Mouse (Mus musculus) C2C12 (cell line): Measurements from ENCODE around the gene Cdc42bpa.

Experiments
- CEBPB ChIP-seq: IDR thresholded peaks from one replicate; pipeline ENCODE4 v1.6.1; 2011; ENCODE audit warnings: low read depth, mild to moderate bottlenecking, control low read depth, moderate library complexity
- CTCF ChIP-seq: IDR thresholded peaks from one replicate; pipeline ENCODE4 v1.5.1; 2011; ENCODE audit not compliant: control insufficient read depth, insufficient read depth, insufficient read length
- MAX ChIP-seq: IDR thresholded peaks from one replicate; pipeline ENCODE4 v1.6.1; 2011; ENCODE audit warnings: mild to moderate bottlenecking, control low read depth
- MYOD1 ChIP-seq: IDR thresholded peaks from one replicate; pipeline ENCODE4 v1.6.1; 2011; ENCODE audit warnings: low read depth; ENCODE audit not compliant: control insufficient read depth, insufficient read length
- MYOG ChIP-seq: IDR thresholded peaks from one replicate; pipeline ENCODE4 v1.6.1; 2011; ENCODE audit not compliant: control insufficient read depth, insufficient read length; ENCODE audit errors: extremely low read depth

DNA sequence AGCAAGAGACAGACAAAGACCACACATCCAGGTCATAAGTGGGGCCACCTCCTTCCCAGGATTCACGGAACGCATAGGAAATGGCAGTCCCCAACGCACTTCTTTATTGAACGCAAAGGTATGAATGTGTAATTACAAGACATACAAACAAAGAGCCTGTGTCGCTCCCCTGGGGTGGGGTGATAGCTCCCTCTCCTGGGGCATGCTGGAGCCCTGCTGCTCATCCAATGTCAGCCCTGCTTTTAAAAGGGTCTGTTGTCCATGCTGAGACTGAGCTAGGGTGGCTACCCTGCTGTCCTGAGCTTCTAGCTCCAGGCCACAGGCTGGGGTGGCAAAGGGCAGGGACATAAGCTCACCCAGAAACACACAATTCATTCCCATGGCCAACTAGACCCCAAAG lies 206.3 kb downstream of the Cdc42bpa start:
- no peak for TF ChIP-seq MYOD1
- no peak for TF ChIP-seq CTCF
- TF ChIP-seq CEBPB: no peak
- TF ChIP-seq MAX: no peak
- no peak for TF ChIP-seq MYOG
